Mouse (Mus musculus): Measurements from ENCODE around the gene Cbx5. TPM values are rescaled to one million over a fixed set of nuclear protein-coding genes. Genes with fewer than 3 reads are reported as not detected.
A peak's percentile ranks its signal among the peaks of the same experiment; 100 is the strongest.

The Cbx5 gene
- polyA plus RNA-seq, 1 experiment from 2014 or later, result 70.4 TPM

DNA sequence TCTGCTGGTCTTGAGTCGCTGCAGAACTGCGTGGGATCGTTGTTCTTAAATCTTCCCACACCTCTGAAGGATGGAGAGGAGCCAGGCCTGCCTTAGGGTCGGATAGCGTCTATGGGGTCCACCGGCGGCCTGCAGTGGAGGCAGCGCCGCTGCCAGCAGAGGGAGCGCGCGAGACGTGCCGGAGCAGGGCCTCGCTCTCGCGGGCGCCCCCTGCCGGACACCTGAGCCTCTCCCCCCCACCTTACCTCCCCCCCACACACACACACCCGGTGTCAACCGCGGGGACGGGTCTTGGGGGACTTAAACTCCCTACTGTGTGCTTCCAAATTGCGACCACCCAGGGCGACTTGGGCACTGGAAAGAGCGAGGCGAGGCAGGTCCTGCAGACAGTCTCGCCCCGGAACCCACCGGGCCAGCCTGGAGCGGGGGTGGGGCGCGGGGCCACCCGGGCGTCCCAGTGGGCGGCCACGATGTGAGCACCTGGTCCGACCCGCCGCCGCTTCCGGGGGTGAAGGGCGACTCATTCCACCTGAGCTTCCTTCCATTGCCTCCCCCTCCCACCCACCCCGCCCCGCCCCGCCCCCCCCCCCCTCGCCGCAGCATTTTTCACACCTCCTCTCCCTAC is 57.3 kb downstream of the Cbx5 start:
- Histone ChIP-seq H3K36me3 (ENCODE audit: control insufficient read depth, insufficient read depth, low read length) (no peaks in the 10 kb centered on the region), H3K4me1 (ENCODE audit: control insufficient read depth, insufficient read depth, low read length) (peaks cover 19% of the 10 kb centered on the region), H3K9me3 (ENCODE audit: control insufficient read depth, low read length) (no peaks in the 10 kb centered on the region), H3K4me2 (ENCODE audit: low read depth, low read length) (peak overlapping the region; percentile 85), H3K4me3 (ENCODE audit: low read length) (peak overlapping the region; percentile 45), H3K9ac (ENCODE audit: low read depth, low read length) (peak overlapping the region; percentile 34; the same call in 1 of the 2 replicates), H3K27me3 (replicated peaks; ENCODE audit: control insufficient read depth, insufficient read depth, low read length) (peaks cover 32% of the 10 kb centered on the region), H3K27ac (ENCODE audit: low read length) (no peak overlapping the region)
- WGBS, result under 1% methylated on average over 42 of the region's 48 CpGs
- ATAC-seq, result peak; percentile 54

DNA sequence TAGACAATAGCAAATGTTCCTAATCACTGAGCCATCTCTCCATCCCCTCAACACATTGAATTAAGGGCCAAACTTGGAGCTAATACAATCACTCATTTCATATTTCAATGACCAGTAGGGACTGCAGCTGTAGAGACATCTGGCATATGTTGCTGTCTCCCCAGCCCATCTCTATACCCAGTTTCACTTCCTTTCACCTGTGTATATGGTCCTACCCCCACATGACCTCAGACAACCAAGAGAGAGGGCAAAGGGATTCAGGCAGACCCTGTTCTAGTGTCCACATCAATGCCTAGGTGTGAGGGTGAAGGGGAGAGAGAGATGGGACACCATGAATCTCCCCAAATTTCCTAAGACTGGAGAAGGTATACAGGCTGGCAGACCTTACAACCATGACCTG is 59.2 kb downstream of the Cbx5 start:
- Histone ChIP-seq H3K27me3 (replicated peaks; ENCODE audit: control insufficient read depth, insufficient read depth, low read length) (peaks cover 45% of the 10 kb centered on the region), H3K4me1 (ENCODE audit: control insufficient read depth, insufficient read depth, low read length) (peaks cover 24% of the 10 kb centered on the region), H3K4me3 (ENCODE audit: low read length) (no peak overlapping the region), H3K36me3 (ENCODE audit: control insufficient read depth, insufficient read depth, low read length) (no peaks in the 10 kb centered on the region), H3K9me3 (ENCODE audit: control insufficient read depth, low read length) (no peaks in the 10 kb centered on the region), H3K27ac (ENCODE audit: low read length) (no peak overlapping the region), H3K4me2 (ENCODE audit: low read depth, low read length) (no peak overlapping the region), H3K9ac (ENCODE audit: low read depth, low read length) (no peak overlapping the region)
- no peak for ATAC-seq

DNA sequence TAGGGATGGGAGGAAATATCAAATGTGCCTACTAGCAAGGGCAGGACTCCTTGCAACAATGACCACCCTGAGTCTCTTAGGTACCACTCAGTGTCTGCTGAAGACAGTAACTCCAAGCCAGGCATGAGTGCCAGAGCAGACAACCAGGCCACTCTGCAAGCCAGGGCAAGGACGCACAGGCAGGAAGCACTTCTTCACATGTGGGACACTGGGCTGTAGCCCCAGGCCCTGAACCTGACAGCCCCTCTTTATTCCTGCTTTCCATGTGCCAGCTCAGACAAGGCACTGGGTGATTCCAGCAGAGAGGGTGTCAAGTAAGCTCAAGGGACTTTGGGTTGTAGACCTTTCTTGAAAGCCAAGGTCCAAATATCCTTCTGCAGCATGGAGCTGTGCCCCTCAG is 60.8 kb downstream of the Cbx5 start:
- Histone ChIP-seq H3K9ac (ENCODE audit: low read depth, low read length) (no peak overlapping the region), H3K4me2 (ENCODE audit: low read depth, low read length) (no peak overlapping the region), H3K27ac (ENCODE audit: low read length) (no peak overlapping the region), H3K9me3 (ENCODE audit: control insufficient read depth, low read length) (no peaks in the 10 kb centered on the region), H3K4me1 (ENCODE audit: control insufficient read depth, insufficient read depth, low read length) (peaks cover 23% of the 10 kb centered on the region), H3K27me3 (replicated peaks; ENCODE audit: control insufficient read depth, insufficient read depth, low read length) (peaks cover 55% of the 10 kb centered on the region), H3K36me3 (ENCODE audit: control insufficient read depth, insufficient read depth, low read length) (no peaks in the 10 kb centered on the region), H3K4me3 (ENCODE audit: low read length) (no peak overlapping the region)
- 65% methylated on average over 1 of the region's 1 CpGs for WGBS
- no peak for ATAC-seq

DNA sequence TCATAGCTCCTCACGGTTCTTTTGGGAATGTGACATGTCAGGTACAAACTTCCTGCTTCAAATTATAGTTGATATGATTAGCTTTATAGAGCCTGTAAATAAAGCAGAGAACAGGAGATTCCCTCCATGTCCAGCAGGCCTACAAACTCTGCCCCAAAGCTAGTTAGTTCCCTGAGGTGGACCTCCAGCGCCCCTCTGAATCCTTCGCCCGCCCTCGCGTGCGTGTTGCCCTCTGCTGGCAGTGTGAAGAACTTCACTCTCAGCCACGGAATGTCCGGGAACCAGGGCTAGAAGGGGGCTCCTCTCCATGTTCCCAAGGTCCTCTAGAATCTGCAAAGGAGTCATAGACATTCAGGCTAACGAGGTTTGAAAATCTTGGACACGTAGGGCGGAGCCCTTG is 61.5 kb downstream of the Cbx5 start:
- H3K27ac ChIP-seq (ENCODE audit: low read length), result no peak overlapping the region
- WGBS, result 16% methylated on average over 12 of the region's 12 CpGs
- no peak overlapping the region for H3K4me3 ChIP-seq (ENCODE audit: low read length)
- H3K4me1 ChIP-seq (ENCODE audit: control insufficient read depth, insufficient read depth, low read length), result peaks cover 17% of the 10 kb centered on the region
- H3K27me3 ChIP-seq (replicated peaks; ENCODE audit: control insufficient read depth, insufficient read depth, low read length), result peaks cover 57% of the 10 kb centered on the region
- no peaks in the 10 kb centered on the region for H3K36me3 ChIP-seq (ENCODE audit: control insufficient read depth, insufficient read depth, low read length)
- ATAC-seq, result no peak
- H3K9ac ChIP-seq (ENCODE audit: low read depth, low read length), result no peak overlapping the region
- no peaks in the 10 kb centered on the region for H3K9me3 ChIP-seq (ENCODE audit: control insufficient read depth, low read length)
- H3K4me2 ChIP-seq (ENCODE audit: low read depth, low read length), result no peak overlapping the region

DNA sequence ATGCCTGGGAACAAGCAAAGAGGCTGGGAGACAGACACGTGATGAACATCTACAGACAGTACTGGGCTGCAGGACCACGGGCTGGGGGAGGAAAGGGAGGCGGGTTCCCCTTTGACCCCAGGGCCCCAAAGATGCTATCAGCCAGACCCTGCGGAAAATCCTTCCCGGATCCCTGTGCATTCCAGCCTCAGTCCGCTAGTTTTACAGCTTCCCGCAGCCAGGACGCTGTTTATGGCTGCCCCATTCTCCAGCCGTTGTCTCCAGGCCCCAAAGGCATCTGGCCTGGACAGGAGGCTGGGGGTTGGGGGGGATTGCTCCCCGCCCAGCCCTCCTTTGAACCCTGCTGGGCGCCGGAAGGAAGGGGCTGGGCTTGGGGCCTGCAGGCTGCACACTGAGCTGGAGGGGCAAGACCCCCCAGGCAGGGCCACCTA is 62.0 kb downstream of the Cbx5 start:
- H3K9ac ChIP-seq (ENCODE audit: low read depth, low read length), result no peak overlapping the region
- no peaks in the 10 kb centered on the region for H3K9me3 ChIP-seq (ENCODE audit: control insufficient read depth, low read length)
- no peak overlapping the region for H3K4me3 ChIP-seq (ENCODE audit: low read length)

DNA sequence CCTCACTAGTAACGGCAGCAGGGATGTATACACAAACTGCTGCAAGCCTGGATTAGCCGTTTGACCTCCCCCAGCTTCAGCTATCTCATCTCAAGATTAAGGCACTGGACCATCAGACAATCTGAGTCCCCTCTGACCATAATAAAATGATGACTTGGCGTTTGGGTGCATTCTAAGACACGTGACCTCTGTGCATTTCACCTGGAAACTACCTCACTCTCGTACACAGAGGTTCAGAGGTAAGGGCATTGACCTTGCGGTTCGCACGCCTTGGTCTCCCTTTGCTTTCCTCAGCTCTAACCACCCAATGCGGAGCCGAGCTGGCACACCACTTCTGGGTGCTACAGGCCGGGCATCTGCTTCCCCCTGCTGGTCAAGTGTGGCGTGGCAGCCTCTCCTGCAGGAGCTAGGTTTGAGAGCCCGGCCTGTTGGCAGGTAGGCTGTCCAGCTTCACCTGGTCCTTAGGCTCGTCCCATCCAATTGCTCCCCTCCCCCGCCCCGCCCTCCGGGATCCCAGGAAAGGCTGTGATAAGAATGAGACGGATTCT is 62.7 kb downstream of the Cbx5 start:
- Histone ChIP-seq H3K36me3 (ENCODE audit: control insufficient read depth, insufficient read depth, low read length) (no peaks in the 10 kb centered on the region), H3K9me3 (ENCODE audit: control insufficient read depth, low read length) (no peaks in the 10 kb centered on the region), H3K4me1 (ENCODE audit: control insufficient read depth, insufficient read depth, low read length) (peaks cover 12% of the 10 kb centered on the region), H3K27me3 (replicated peaks; ENCODE audit: control insufficient read depth, insufficient read depth, low read length) (peaks cover 67% of the 10 kb centered on the region), H3K9ac (ENCODE audit: low read depth, low read length) (no peak overlapping the region), H3K27ac (ENCODE audit: low read length) (no peak overlapping the region), H3K4me2 (ENCODE audit: low read depth, low read length) (0 out of 2 replicates have a peak overlapping the region, but pooled peaks have one; percentile 11), H3K4me3 (ENCODE audit: low read length) (no peak overlapping the region)
- ATAC-seq, result peak; percentile 67
- 2% methylated on average over 18 of the region's 18 CpGs for WGBS

More for the DNA sequence above, 62.0 kb downstream of the Cbx5 start:
- peak; percentile 7; the same call in 1 of the 2 replicates for ATAC-seq
- peaks cover 12% of the 10 kb centered on the region for H3K4me1 ChIP-seq (ENCODE audit: control insufficient read depth, insufficient read depth, low read length)
- 4% methylated on average over 12 of the region's 12 CpGs for WGBS
- peaks cover 62% of the 10 kb centered on the region for H3K27me3 ChIP-seq (replicated peaks; ENCODE audit: control insufficient read depth, insufficient read depth, low read length)
- H3K36me3 ChIP-seq (ENCODE audit: control insufficient read depth, insufficient read depth, low read length), result no peaks in the 10 kb centered on the region
- H3K27ac ChIP-seq (ENCODE audit: low read length), result peak overlapping the region; percentile 21; the same call in 1 of the 2 replicates
- H3K4me2 ChIP-seq (ENCODE audit: low read depth, low read length), result no peak overlapping the region

DNA sequence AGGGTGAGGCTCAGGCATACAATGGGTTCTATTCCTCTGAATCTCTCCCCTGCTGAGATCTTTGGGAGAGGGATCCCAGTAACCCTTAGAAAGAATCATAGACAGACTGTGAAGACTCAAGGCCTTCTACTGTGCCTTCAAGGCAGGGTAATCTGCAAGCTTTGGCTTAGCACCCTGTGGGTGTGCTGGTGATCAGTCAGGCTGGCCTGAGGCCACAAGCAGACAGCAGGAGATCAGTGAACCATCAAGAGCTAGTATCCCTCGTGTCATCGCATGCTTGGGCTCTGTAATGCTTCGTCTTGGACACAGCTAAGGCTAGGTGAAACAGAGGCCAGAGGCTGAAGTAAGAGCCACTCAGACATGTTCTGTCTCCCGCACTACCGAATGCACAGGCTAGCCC is 66.4 kb downstream of the Cbx5 start:
- Histone ChIP-seq H3K4me1 (ENCODE audit: control insufficient read depth, insufficient read depth, low read length) (peaks cover 43% of the 10 kb centered on the region), H3K4me3 (ENCODE audit: low read length) (no peak overlapping the region), H3K27me3 (replicated peaks; ENCODE audit: control insufficient read depth, insufficient read depth, low read length) (peaks cover 81% of the 10 kb centered on the region), H3K9me3 (ENCODE audit: control insufficient read depth, low read length) (no peaks in the 10 kb centered on the region), H3K36me3 (ENCODE audit: control insufficient read depth, insufficient read depth, low read length) (no peaks in the 10 kb centered on the region), H3K27ac (ENCODE audit: low read length) (no peak overlapping the region), H3K4me2 (ENCODE audit: low read depth, low read length) (no peak overlapping the region), H3K9ac (ENCODE audit: low read depth, low read length) (no peak overlapping the region)
- no peak for ATAC-seq
- WGBS, result 79% methylated on average over 5 of the region's 5 CpGs

DNA sequence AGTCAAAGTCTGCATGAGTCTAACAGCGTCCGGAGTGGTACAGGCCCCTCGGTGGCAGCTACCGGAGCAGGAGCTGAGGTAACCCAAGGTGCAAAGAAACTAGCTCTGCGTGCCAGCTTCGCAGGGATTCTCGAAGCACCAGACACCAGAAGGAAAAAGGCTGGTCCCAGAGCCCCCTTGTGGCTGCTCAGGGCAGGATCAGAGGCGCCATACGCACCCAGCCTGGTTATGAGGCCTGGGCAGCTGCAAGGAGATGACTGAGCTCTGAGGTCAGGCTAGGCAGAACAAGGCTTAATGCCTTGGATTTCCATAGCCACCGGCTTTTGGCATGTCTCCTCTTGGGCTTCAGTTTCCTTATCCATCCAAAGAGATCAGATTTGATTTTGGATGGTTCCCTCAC is 67.1 kb downstream of the Cbx5 start:
- peaks cover 80% of the 10 kb centered on the region for H3K27me3 ChIP-seq (replicated peaks; ENCODE audit: control insufficient read depth, insufficient read depth, low read length)
- WGBS, result 7% methylated on average over 10 of the region's 10 CpGs
- H3K4me3 ChIP-seq (ENCODE audit: low read length), result no peak overlapping the region
- no peaks in the 10 kb centered on the region for H3K36me3 ChIP-seq (ENCODE audit: control insufficient read depth, insufficient read depth, low read length)
- H3K4me2 ChIP-seq (ENCODE audit: low read depth, low read length), result no peak overlapping the region
- H3K9ac ChIP-seq (ENCODE audit: low read depth, low read length), result no peak overlapping the region
- no peak overlapping the region for H3K27ac ChIP-seq (ENCODE audit: low read length)
- no peak for ATAC-seq
- no peaks in the 10 kb centered on the region for H3K9me3 ChIP-seq (ENCODE audit: control insufficient read depth, low read length)
- peaks cover 42% of the 10 kb centered on the region for H3K4me1 ChIP-seq (ENCODE audit: control insufficient read depth, insufficient read depth, low read length)

DNA sequence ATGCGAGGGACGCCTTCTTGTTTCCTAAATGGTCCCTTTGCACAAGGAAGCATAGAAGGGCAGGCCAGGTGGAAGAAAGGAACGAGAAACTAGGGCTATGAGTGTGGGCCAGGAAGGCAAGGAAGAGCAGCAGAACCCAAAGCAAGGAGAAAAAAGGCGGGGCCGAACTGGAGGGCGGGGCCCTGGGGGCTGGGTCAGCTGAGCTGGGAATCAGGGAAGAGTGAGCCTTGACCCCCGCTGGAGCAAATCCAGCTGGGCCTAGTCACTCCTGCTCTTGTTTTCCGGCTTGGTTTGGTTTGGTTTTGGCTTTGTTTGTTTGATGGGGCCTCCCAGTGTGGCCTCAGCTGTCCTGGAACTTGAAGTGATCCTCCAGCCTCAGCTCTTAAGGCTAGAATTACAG is 68.3 kb downstream of the Cbx5 start:
- Histone ChIP-seq H3K36me3 (ENCODE audit: control insufficient read depth, insufficient read depth, low read length) (no peaks in the 10 kb centered on the region), H3K27me3 (replicated peaks; ENCODE audit: control insufficient read depth, insufficient read depth, low read length) (peaks cover 82% of the 10 kb centered on the region), H3K9ac (ENCODE audit: low read depth, low read length) (no peak overlapping the region), H3K4me1 (ENCODE audit: control insufficient read depth, insufficient read depth, low read length) (peaks cover 34% of the 10 kb centered on the region), H3K27ac (ENCODE audit: low read length) (peak overlapping the region; percentile 20; the same call in 1 of the 2 replicates), H3K4me3 (ENCODE audit: low read length) (no peak overlapping the region), H3K9me3 (ENCODE audit: control insufficient read depth, low read length) (no peaks in the 10 kb centered on the region), H3K4me2 (ENCODE audit: low read depth, low read length) (no peak overlapping the region)
- ATAC-seq, result no peak
- 17% methylated on average over 8 of the region's 8 CpGs for WGBS
